Mouse (Mus musculus): ENCODE data around the gene Gse1. TPM values are rescaled to one million over a fixed set of nuclear protein-coding genes. Genes with fewer than 3 reads are reported as not detected.
A peak's percentile ranks its signal among the peaks of the same experiment; 100 is the strongest.

Gse1 gene
- polyA plus RNA-seq, 1 experiment from 2014 or later, result 10.2 TPM

DNA sequence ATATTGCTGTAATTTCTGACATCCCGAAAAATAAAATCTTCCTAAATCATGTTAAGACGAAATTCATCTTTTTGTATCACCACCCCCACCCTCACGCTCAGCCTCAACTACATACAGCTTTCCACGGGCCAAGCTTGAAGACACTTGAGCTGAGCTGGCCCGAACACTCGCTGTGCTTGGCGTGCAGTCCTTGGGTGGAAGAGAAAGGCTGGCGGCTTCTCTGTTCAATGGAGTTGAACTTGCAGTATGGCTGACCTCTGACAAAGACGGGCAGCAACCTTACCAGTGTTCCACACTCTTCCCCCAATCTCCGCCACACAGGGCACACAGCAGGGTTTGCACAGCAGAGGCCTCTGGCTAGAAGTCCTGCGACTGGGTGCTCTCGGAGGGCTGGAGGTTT is 353.1 kb downstream of the Gse1 start:
- H3K9ac ChIP-seq (ENCODE audit: low read length), result no peak overlapping the region
- no peaks in the 10 kb centered on the region for H3K27me3 ChIP-seq (ENCODE audit: control insufficient read depth, insufficient read depth, low read depth, low read length)
- no peaks in the 10 kb centered on the region for H3K4me1 ChIP-seq (replicated peaks; ENCODE audit: control insufficient read depth, insufficient read depth, low read length)
- H3K4me3 ChIP-seq (ENCODE audit: low read length), result no peak overlapping the region
- H3K9me3 ChIP-seq (ENCODE audit: control insufficient read depth, low read length), result no peaks in the 10 kb centered on the region
- no peak overlapping the region for H3K27ac ChIP-seq (ENCODE audit: low read length)
- H3K36me3 ChIP-seq (ENCODE audit: control insufficient read depth, insufficient read depth, low read length), result peaks cover 53% of the 10 kb centered on the region
- no peak for ATAC-seq (ENCODE audit: low read depth)
- H3K4me2 ChIP-seq (ENCODE audit: low read depth, low read length), result no peak overlapping the region
- WGBS, result 83% methylated on average over 12 of the region's 12 CpGs

DNA sequence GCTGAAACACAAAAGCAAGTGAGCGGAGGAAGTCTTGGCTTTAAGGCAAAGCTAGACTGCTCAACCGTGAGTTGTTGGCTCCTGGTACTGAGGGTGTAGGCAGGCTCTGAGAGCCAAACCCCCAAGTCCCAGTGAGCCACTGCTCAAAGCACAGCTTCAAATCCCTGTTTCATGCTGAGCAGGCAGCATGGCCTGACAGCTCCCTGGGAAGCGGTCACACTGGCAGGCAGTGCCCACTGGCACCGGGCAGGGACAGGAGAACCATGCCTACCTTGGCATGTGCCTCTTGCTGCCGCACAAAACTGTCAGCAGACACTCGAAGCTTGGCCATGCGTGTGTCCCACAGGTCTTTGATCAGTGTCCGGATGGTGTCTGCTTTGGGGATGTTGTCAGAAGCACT is 353.6 kb downstream of the Gse1 start:
- H3K36me3 ChIP-seq (ENCODE audit: control insufficient read depth, insufficient read depth, low read length), result peaks cover 48% of the 10 kb centered on the region
- H3K4me1 ChIP-seq (replicated peaks; ENCODE audit: control insufficient read depth, insufficient read depth, low read length), result no peaks in the 10 kb centered on the region
- H3K27ac ChIP-seq (ENCODE audit: low read length), result no peak overlapping the region
- no peaks in the 10 kb centered on the region for H3K27me3 ChIP-seq (ENCODE audit: control insufficient read depth, insufficient read depth, low read depth, low read length)
- H3K9ac ChIP-seq (ENCODE audit: low read length), result no peak overlapping the region
- no peak for ATAC-seq (ENCODE audit: low read depth)
- no peak overlapping the region for H3K4me2 ChIP-seq (ENCODE audit: low read depth, low read length)
- no peaks in the 10 kb centered on the region for H3K9me3 ChIP-seq (ENCODE audit: control insufficient read depth, low read length)
- no peak overlapping the region for H3K4me3 ChIP-seq (ENCODE audit: low read length)
- 89% methylated on average over 8 of the region's 8 CpGs for WGBS

DNA sequence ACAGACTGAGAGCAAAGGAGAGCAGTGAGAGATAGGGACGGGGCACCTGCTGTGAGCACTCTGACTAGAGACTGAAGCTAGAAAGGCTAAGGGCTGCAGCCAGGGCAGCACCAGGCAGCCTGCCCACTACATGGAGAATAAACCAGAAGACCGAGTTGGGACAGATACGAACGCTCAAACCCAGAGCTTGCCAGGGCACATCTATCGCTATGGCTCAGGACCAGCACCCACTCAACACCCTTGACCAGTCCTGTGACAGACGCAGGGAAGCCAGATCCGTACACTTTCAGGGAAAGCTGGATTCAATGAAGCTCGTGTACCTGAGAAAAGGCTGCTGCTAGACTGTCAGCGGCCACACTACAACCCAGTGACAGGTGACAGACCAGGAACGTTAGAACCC is 357.3 kb downstream of the Gse1 start:
- 87% methylated on average over 10 of the region's 10 CpGs for whole genome bisulfite sequencing
- Histone ChIP-seq H3K27me3 (ENCODE audit: control insufficient read depth, insufficient read depth, low read depth, low read length) (no peaks in the 10 kb centered on the region), H3K9ac (ENCODE audit: low read length) (no peak overlapping the region), H3K4me1 (replicated peaks; ENCODE audit: control insufficient read depth, insufficient read depth, low read length) (peaks cover 12% of the 10 kb centered on the region; the same call in 1 of the 2 replicates), H3K4me2 (ENCODE audit: low read depth, low read length) (no peak overlapping the region), H3K9me3 (ENCODE audit: control insufficient read depth, low read length) (no peaks in the 10 kb centered on the region), H3K36me3 (ENCODE audit: control insufficient read depth, insufficient read depth, low read length) (peaks cover 20% of the 10 kb centered on the region), H3K4me3 (ENCODE audit: low read length) (no peak overlapping the region), H3K27ac (ENCODE audit: low read length) (no peak overlapping the region)
- ATAC-seq (ENCODE audit: low read depth), result no peak

DNA sequence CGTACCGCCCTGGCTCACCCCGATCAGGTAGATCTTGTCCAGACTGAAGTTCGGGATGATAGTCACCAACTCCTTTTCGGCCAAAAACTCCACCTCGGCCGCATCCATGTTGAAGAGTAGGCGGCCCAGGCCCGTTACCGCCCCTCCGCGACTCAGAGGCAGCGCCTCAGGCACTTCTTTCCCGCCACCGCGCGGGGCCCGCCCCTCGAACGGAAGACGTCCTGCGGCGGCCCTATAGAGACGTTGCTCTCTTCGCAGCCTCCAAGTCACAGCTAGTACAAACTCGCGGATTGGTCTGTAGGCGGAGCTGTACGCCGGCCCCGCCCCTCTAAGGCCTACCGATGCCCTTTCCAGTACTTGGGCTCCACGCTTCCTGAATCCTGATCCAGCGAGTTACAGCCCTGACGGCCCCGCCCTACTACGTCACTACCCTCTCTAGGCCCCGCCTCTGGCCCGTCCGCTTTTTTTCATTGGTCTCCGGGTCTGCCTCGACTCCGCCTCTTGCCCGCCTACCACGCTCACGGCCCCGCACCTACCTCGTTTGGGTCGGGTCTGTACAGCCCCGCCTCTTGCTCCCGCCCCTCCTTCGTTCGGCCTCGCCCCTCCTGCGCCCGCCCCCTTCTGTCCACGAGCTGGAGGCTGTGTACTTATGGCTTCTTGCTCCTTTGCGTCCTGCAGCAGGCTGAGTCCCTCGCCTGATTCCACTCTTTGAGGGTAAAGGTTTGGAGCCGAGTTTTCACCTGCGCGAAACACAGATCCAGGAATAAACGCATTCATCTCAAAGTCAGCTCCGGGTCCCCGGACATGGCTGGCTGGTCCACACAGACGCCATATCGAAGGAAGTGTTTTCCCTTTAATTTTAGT is 360.9 kb downstream of the Gse1 start, which contains the start of gene Gins2:
Gene Gins2 (minus strand): TSS at position 397 of the 864 bp plus-strand sequence.
- peaks cover 5% of the 10 kb centered on the region; the same call in 1 of the 2 replicates for H3K36me3 ChIP-seq (ENCODE audit: control insufficient read depth, insufficient read depth, low read length)
- peak; percentile 98 for ATAC-seq (ENCODE audit: low read depth)
- under 1% methylated on average over 67 of the region's 67 CpGs for WGBS
- H3K27ac ChIP-seq (ENCODE audit: low read length), result peak within 1 kb of the TSS; percentile 39
- H3K4me2 ChIP-seq (ENCODE audit: low read depth, low read length), result peak within 1 kb of the TSS; percentile 77
- no peaks in the 10 kb centered on the region for H3K9me3 ChIP-seq (ENCODE audit: control insufficient read depth, low read length)
- H3K4me1 ChIP-seq (replicated peaks; ENCODE audit: control insufficient read depth, insufficient read depth, low read length), result peaks cover 12% of the 10 kb centered on the region; the same call in 1 of the 2 replicates
- peak within 1 kb of the TSS; percentile 74 for H3K9ac ChIP-seq (ENCODE audit: low read length)
- H3K27me3 ChIP-seq (ENCODE audit: control insufficient read depth, insufficient read depth, low read depth, low read length), result no peaks in the 10 kb centered on the region
- H3K4me3 ChIP-seq (ENCODE audit: low read length), result peak within 1 kb of the TSS; percentile 74

DNA sequence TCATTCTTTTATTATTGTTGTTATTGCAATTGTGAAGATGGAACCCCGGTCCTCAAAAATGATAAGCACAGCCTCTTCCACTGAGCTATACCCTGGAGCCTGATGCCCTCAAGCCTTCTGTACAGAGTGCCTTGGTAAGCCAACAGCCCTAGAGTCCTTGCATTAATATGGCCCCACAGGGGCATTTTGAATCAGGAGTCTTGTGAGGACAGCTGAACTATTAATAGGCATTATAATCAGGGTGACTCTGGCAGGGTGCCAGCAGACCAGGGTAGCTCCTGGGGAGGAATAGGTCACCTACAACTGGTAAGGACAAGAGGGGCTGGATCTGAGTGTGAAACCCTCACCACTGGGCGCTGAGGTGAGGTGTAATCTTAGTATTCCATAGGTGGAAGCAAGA is 361.7 kb downstream of the Gse1 start:
- peak overlapping the region; percentile 46 for H3K4me3 ChIP-seq (ENCODE audit: low read length)
- H3K27me3 ChIP-seq (ENCODE audit: control insufficient read depth, insufficient read depth, low read depth, low read length), result no peaks in the 10 kb centered on the region
- H3K9me3 ChIP-seq (ENCODE audit: control insufficient read depth, low read length), result 0 out of 2 replicates have a peak, but pooled peaks cover 2% of the 10 kb centered on the region
- H3K27ac ChIP-seq (ENCODE audit: low read length), result peak overlapping the region; percentile 39
- ATAC-seq (ENCODE audit: low read depth), result no peak
- H3K9ac ChIP-seq (ENCODE audit: low read length), result peak overlapping the region; percentile 60
- H3K4me1 ChIP-seq (replicated peaks; ENCODE audit: control insufficient read depth, insufficient read depth, low read length), result peaks cover 12% of the 10 kb centered on the region; the same call in 1 of the 2 replicates
- peak overlapping the region; percentile 68 for H3K4me2 ChIP-seq (ENCODE audit: low read depth, low read length)
- 0 out of 2 replicates have a peak, but pooled peaks cover 2% of the 10 kb centered on the region for H3K36me3 ChIP-seq (ENCODE audit: control insufficient read depth, insufficient read depth, low read length)
- WGBS, result 45% methylated on average over 2 of the region's 2 CpGs

DNA sequence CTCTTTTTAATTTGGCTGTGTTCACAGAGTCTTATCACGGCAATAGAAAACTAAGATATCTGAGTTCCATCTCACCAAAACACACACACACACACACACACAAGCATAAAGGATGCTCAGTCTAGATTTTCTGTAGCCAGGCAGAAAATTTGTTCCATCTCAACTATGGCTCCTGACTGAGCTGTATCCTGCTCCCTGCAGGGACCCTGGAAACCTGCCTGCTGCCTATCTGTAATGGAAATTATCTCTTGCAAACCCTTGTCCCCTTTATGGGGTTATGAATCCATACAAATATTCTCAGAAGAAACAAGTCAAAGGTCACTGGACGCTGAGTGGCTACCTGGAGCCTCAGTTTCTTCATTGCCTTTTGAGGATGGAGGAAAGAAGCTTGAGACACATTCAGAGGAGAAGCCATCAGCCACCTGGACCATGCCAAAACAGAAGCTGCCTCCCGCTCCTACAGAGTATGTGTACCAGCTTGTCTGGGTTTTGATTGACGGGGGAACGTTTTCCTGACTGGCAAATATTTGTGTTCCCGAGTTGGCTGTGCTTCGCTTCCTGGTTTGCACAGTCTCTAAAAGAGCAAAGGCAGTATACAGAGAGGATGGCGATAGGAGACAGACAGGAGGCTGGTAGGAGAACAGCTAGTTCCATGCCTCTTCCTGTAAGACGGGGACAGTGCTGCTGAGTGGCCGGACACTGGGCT is 363.5 kb downstream of the Gse1 start:
- 33% methylated on average over 10 of the region's 10 CpGs for WGBS
- ATAC-seq (ENCODE audit: low read depth), result no peak

DNA sequence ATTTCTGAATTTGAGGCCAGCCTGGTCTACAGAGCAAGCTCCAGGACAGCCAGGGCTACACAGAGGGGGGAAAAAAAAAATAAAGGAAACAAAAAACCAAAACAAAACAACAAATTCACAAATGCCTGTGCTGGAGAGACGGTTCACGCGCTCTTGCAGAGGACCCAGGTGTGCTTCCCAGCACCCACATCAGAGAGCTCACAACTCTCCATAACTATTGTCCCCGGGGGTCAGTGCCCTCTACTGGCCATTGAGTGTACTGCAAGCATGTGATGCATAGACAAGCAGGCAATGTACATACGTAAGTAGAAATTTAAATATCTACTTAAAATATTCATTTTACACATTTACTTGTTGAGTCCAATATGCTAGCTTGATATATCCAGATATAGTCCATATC is 366.3 kb downstream of the Gse1 start:
- no peaks in the 10 kb centered on the region for H3K36me3 ChIP-seq (ENCODE audit: control insufficient read depth, insufficient read depth, low read length)
- H3K9ac ChIP-seq (ENCODE audit: low read length), result no peak overlapping the region
- WGBS, result 91% methylated on average over 5 of the region's 5 CpGs
- no peak for ATAC-seq (ENCODE audit: low read depth)
- peaks cover 12% of the 10 kb centered on the region for H3K4me1 ChIP-seq (replicated peaks; ENCODE audit: control insufficient read depth, insufficient read depth, low read length)
- H3K27me3 ChIP-seq (ENCODE audit: control insufficient read depth, insufficient read depth, low read depth, low read length), result no peaks in the 10 kb centered on the region
- no peak overlapping the region for H3K27ac ChIP-seq (ENCODE audit: low read length)
- no peak overlapping the region for H3K4me3 ChIP-seq (ENCODE audit: low read length)
- H3K9me3 ChIP-seq (ENCODE audit: control insufficient read depth, low read length), result 0 out of 2 replicates have a peak, but pooled peaks cover 2% of the 10 kb centered on the region
- no peak overlapping the region for H3K4me2 ChIP-seq (ENCODE audit: low read depth, low read length)

More for the DNA sequence above, 363.5 kb downstream of the Gse1 start:
- H3K4me2 ChIP-seq (ENCODE audit: low read depth, low read length), result no peak overlapping the region
- H3K27ac ChIP-seq (ENCODE audit: low read length), result no peak overlapping the region
- peaks cover 12% of the 10 kb centered on the region; the same call in 1 of the 2 replicates for H3K4me1 ChIP-seq (replicated peaks; ENCODE audit: control insufficient read depth, insufficient read depth, low read length)
- H3K9ac ChIP-seq (ENCODE audit: low read length), result no peak overlapping the region
- H3K27me3 ChIP-seq (ENCODE audit: control insufficient read depth, insufficient read depth, low read depth, low read length), result no peaks in the 10 kb centered on the region
- no peak overlapping the region for H3K4me3 ChIP-seq (ENCODE audit: low read length)
- H3K9me3 ChIP-seq (ENCODE audit: control insufficient read depth, low read length), result 0 out of 2 replicates have a peak, but pooled peaks cover 2% of the 10 kb centered on the region
- H3K36me3 ChIP-seq (ENCODE audit: control insufficient read depth, insufficient read depth, low read length), result no peaks in the 10 kb centered on the region

DNA sequence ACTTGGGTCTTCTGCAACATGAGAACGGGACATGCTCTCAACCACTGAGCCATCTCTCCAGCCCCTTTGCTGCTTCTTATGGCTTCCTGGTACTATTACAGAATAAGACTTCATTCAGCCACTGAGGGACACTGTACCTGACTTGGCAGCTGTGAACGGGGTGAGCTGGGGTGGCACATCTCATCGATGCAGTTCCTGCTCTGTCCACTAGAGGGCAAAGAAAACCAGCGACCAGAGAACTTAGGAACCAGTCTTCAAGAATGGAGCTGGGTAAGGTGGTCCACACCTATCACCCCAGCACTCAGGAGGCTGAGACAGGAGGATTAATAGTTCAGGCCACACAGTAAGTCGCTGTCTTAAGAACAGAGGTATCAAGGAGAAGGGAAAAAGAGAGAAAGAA is 367.7 kb downstream of the Gse1 start:
- no peak overlapping the region for H3K4me2 ChIP-seq (ENCODE audit: low read depth, low read length)
- ATAC-seq (ENCODE audit: low read depth), result no peak
- no peak overlapping the region for H3K4me3 ChIP-seq (ENCODE audit: low read length)
- peaks cover 7% of the 10 kb centered on the region for H3K4me1 ChIP-seq (replicated peaks; ENCODE audit: control insufficient read depth, insufficient read depth, low read length)
- H3K27ac ChIP-seq (ENCODE audit: low read length), result no peak overlapping the region
- H3K36me3 ChIP-seq (ENCODE audit: control insufficient read depth, insufficient read depth, low read length), result no peaks in the 10 kb centered on the region
- H3K27me3 ChIP-seq (ENCODE audit: control insufficient read depth, insufficient read depth, low read depth, low read length), result no peaks in the 10 kb centered on the region
- WGBS, result 12% methylated on average over 5 of the region's 5 CpGs
- H3K9me3 ChIP-seq (ENCODE audit: control insufficient read depth, low read length), result 0 out of 2 replicates have a peak, but pooled peaks cover 2% of the 10 kb centered on the region
- no peak overlapping the region for H3K9ac ChIP-seq (ENCODE audit: low read length)

DNA sequence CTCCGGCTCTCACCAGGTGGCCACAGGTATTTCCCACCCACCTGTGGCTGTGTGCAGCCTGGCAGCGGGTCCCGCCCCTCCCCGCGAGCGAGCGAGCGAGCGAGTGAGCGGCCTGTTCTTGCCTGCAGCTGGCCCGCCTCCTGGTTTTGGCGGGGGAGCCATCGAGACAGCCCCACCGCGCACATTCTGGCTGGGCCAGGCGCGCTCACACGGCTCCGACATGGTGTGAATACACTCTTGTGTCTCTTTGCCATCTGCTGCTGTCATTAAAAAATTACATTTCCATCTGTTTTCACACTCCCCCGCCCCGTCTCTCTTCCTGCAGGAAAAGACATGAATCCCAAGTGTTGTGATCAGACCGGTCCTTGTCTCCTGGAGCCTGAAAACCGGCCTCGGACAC is 370.3 kb downstream of the Gse1 start:
- Histone ChIP-seq H3K4me1 (replicated peaks; ENCODE audit: control insufficient read depth, insufficient read depth, low read length) (peaks cover 7% of the 10 kb centered on the region), H3K27me3 (ENCODE audit: control insufficient read depth, insufficient read depth, low read depth, low read length) (no peaks in the 10 kb centered on the region), H3K4me3 (ENCODE audit: low read length) (peak overlapping the region; percentile 13), H3K9ac (ENCODE audit: low read length) (peak overlapping the region; percentile 49), H3K36me3 (ENCODE audit: control insufficient read depth, insufficient read depth, low read length) (no peaks in the 10 kb centered on the region), H3K4me2 (ENCODE audit: low read depth, low read length) (peak overlapping the region; percentile 51), H3K9me3 (ENCODE audit: control insufficient read depth, low read length) (0 out of 2 replicates have a peak, but pooled peaks cover 2% of the 10 kb centered on the region), H3K27ac (ENCODE audit: low read length) (no peak overlapping the region)
- WGBS, result 18% methylated on average over 24 of the region's 24 CpGs
- ATAC-seq (ENCODE audit: low read depth), result peak; percentile 69
